Mouse (Mus musculus): ENCODE data around the gene Rnf2.

GRCm38 (mm10) chr1:151489806-151490205 lies 10.9 kb downstream of the Rnf2 start:
- no peak for TF ChIP-seq CTCF (IDR thresholded peaks at IDR 0.05; ENCODE audit: control insufficient read depth, insufficient read depth, low read length)
- no peak for TF ChIP-seq POLR2A (IDR thresholded peaks at IDR 0.05; ENCODE audit: borderline replicate concordance, control insufficient read depth, low read depth, low read length)
